Mouse (Mus musculus): ENCODE measurements at regions not wholly inside any gene's neighbourhood (a gene's known extent, or its start where the extent isn't known, plus 50 kb on each side); places are given as distances from the start of the nearest gene placed in this dataset.

DNA sequence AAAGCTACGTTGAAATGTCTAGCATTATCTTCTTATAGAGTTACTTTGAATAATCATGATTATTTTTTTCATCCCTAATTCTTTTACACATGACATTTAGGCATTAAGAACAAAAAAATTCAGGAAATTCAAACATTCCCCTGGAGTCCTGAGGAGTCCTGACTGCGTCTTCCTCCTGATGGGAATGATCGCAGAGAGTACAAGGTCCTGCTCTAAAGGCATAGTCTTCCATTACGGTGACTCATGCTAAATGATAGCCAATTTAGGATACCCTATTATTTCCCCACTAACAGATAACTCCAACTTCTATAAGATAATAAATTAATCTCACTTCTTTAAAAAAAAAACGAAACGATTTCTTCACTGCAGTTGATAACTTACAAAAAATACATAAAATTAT lies 292.2 kb downstream of the Spry2 start:
- H3K27ac ChIP-seq (ENCODE audit: insufficient read depth, low read length), result no peak overlapping the region
- H3K27me3 ChIP-seq (ENCODE audit: control insufficient read depth, insufficient read depth, low read length, poor library complexity, severe bottlenecking), result no peaks in the 10 kb centered on the region

DNA sequence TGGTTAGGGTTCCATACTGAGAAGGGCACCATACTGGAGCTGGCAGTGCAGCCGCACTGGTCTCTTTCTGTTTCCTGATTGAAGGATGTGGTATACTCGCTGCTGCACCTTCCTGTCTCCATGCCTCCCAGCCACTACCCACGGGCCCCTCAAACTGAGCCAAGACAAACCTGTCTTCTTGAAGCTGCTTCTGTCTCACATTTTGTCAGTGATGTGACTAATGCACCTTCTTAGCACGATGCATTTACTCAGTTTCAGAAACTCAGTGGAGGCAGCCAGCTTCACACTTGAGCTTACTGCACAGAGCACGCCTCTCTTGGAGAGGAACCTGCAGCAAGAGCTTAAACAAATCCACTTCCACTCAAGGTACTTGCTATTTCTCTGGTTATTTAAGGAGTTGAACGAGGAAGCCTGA lies 293.6 kb downstream of the Spry2 start:
- H3K27ac ChIP-seq (ENCODE audit: insufficient read depth, low read length), result no peak overlapping the region

More for the DNA sequence above, 292.2 kb downstream of the Spry2 start:
- TF ChIP-seq CTCF (IDR thresholded peaks at IDR 0.05; ENCODE audit: low read depth, low read length), result no peak
- no peak for TF ChIP-seq EP300 (IDR thresholded peaks at IDR 0.05; ENCODE audit: insufficient read depth, low read depth, low read length)
- H3K4me1 ChIP-seq (ENCODE audit: control insufficient read depth, insufficient read depth, low read length), result no peaks in the 10 kb centered on the region
- H3K9me3 ChIP-seq (replicated peaks; ENCODE audit: control insufficient read depth, insufficient read depth, low read length, poor library complexity, severe bottlenecking), result peaks cover 9% of the 10 kb centered on the region
- no peaks in the 10 kb centered on the region for H3K36me3 ChIP-seq (ENCODE audit: control insufficient read depth, insufficient read depth, low read length, poor library complexity, severe bottlenecking)
- H3K4me3 ChIP-seq (ENCODE audit: low read depth, low read length), result no peak overlapping the region
- H3K9ac ChIP-seq (ENCODE audit: low read depth, poor library complexity, severe bottlenecking), result no peak overlapping the region

DNA sequence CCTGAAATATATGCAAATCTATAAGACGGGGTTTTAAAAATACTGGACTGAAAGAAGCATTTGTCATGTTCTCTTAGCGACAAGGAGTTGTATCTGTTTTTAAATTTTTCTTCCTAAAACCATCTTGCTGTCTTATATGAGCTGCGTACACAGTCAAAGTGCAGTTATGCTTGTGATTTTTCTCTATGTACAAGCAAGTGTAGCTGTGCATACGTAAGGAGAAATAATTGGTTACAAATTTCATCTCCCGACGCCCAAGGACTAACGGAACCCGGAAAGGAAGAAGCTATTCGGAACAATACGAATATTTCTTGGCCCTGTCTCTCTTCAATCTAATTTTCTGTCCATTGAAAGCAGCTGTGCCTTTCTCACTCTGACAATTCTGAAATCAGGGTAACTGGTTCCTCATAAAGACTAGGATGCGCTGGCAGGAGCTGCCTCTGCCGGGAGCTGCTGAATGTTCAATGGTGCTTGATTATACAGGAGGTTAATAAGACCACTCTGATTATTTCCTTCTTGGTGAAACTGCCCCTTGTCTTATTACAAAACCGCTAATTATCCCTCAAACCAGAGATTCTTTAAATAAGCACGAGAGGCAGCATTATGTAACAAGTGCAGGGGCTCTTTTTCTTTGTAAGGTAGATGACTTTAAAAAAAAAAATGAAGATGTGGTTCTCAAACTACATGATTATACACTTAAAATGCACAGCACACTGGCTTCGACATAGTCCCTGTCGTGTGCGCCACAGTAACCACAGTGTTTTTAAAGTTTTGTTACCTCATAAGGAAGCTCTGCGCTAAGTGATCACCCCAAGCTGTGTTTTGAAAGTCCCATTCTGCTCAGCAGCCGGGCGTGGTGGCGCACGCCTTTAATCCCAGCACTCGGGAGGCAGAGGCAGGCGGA lies 296.8 kb downstream of the Spry2 start:
- Histone ChIP-seq H3K4me3 (ENCODE audit: low read depth, low read length) (no peak overlapping the region), H3K4me1 (ENCODE audit: control insufficient read depth, insufficient read depth, low read length) (no peaks in the 10 kb centered on the region)
- TF ChIP-seq POLR2A (IDR thresholded peaks at IDR 0.05; ENCODE audit: insufficient read depth, low read length) (no peak), CTCF (IDR thresholded peaks at IDR 0.05; ENCODE audit: low read depth, low read length) (no peak), EP300 (IDR thresholded peaks at IDR 0.05; ENCODE audit: insufficient read depth, low read depth, low read length) (no peak)

More for the DNA sequence above, 293.6 kb downstream of the Spry2 start:
- TF ChIP-seq POLR2A (IDR thresholded peaks at IDR 0.05; ENCODE audit: insufficient read depth, low read length), result no peak
- no peak for TF ChIP-seq EP300 (IDR thresholded peaks at IDR 0.05; ENCODE audit: insufficient read depth, low read depth, low read length)
- no peak for TF ChIP-seq CTCF (IDR thresholded peaks at IDR 0.05; ENCODE audit: low read depth, low read length)
- no peak overlapping the region for H3K4me3 ChIP-seq (ENCODE audit: low read depth, low read length)
- no peaks in the 10 kb centered on the region for H3K4me1 ChIP-seq (ENCODE audit: control insufficient read depth, insufficient read depth, low read length)
- H3K9ac ChIP-seq (ENCODE audit: low read depth, poor library complexity, severe bottlenecking), result no peak overlapping the region
- peaks cover 9% of the 10 kb centered on the region for H3K9me3 ChIP-seq (replicated peaks; ENCODE audit: control insufficient read depth, insufficient read depth, low read length, poor library complexity, severe bottlenecking)
- no peaks in the 10 kb centered on the region for H3K27me3 ChIP-seq (ENCODE audit: control insufficient read depth, insufficient read depth, low read length, poor library complexity, severe bottlenecking)
- H3K36me3 ChIP-seq (ENCODE audit: control insufficient read depth, insufficient read depth, low read length, poor library complexity, severe bottlenecking), result no peaks in the 10 kb centered on the region

DNA sequence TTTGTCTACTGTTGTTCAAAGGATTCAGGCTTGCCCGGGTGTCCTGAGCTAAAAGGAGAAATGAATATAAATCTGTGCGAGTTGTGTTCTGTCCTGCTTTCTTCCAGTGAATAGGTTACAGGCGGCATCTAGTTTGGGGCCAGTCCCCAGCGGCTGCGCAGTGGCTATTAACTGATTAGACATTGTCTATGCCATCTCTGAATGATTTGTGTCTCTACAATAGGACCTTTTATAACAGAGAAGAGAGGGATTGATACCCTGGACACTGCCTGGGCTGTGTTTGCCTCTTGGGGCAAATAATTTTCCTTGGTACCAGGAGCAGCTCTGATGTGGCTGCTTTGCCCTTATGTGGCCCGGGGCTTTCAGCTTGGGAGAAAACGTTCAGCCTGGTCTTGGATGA lies 306.9 kb downstream of the Spry2 start:
- no peaks in the 10 kb centered on the region for H3K4me1 ChIP-seq (ENCODE audit: control insufficient read depth, insufficient read depth, low read length)
- no peak for TF ChIP-seq CTCF (IDR thresholded peaks at IDR 0.05; ENCODE audit: low read depth, low read length)
- TF ChIP-seq EP300 (IDR thresholded peaks at IDR 0.05; ENCODE audit: insufficient read depth, low read depth, low read length), result no peak
- no peak for TF ChIP-seq POLR2A (IDR thresholded peaks at IDR 0.05; ENCODE audit: insufficient read depth, low read length)
- H3K36me3 ChIP-seq (ENCODE audit: control insufficient read depth, insufficient read depth, low read length, poor library complexity, severe bottlenecking), result no peaks in the 10 kb centered on the region
- H3K9ac ChIP-seq (ENCODE audit: low read depth, poor library complexity, severe bottlenecking), result peak overlapping the region; percentile 9; the same call in 1 of the 2 replicates
- no peak overlapping the region for H3K27ac ChIP-seq (ENCODE audit: insufficient read depth, low read length)
- no peak overlapping the region for H3K4me3 ChIP-seq (ENCODE audit: low read depth, low read length)
- H3K9me3 ChIP-seq (replicated peaks; ENCODE audit: control insufficient read depth, insufficient read depth, low read length, poor library complexity, severe bottlenecking), result no peaks in the 10 kb centered on the region
- H3K27me3 ChIP-seq (ENCODE audit: control insufficient read depth, insufficient read depth, low read length, poor library complexity, severe bottlenecking), result no peaks in the 10 kb centered on the region

More for the DNA sequence above, 296.8 kb downstream of the Spry2 start:
- no peaks in the 10 kb centered on the region for H3K27me3 ChIP-seq (ENCODE audit: control insufficient read depth, insufficient read depth, low read length, poor library complexity, severe bottlenecking)
- no peak overlapping the region for H3K27ac ChIP-seq (ENCODE audit: insufficient read depth, low read length)
- H3K9me3 ChIP-seq (replicated peaks; ENCODE audit: control insufficient read depth, insufficient read depth, low read length, poor library complexity, severe bottlenecking), result peaks cover 9% of the 10 kb centered on the region
- no peak overlapping the region for H3K9ac ChIP-seq (ENCODE audit: low read depth, poor library complexity, severe bottlenecking)
- H3K36me3 ChIP-seq (ENCODE audit: control insufficient read depth, insufficient read depth, low read length, poor library complexity, severe bottlenecking), result no peaks in the 10 kb centered on the region

DNA sequence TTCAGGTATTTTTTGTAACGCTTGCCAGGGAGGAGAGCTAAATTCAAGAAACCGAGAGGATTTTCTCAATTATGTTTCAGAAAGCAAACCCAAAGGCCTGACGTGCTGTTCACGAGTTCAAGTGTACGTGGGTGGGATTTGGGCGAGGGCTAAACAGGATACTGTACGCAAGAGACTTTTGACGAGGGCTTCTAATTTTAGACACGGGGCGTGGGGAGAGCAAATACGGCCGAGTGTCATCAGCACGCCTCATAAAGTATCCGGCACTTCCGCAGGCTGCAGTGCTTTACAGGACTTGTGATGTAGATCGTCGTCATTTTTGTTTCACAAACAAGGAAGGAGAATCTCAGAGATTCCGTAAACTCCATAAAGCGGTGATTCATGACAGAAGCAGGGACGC lies 307.4 kb downstream of the Spry2 start:
- H3K9me3 ChIP-seq (replicated peaks; ENCODE audit: control insufficient read depth, insufficient read depth, low read length, poor library complexity, severe bottlenecking), result no peaks in the 10 kb centered on the region
- no peaks in the 10 kb centered on the region for H3K4me1 ChIP-seq (ENCODE audit: control insufficient read depth, insufficient read depth, low read length)
- H3K4me3 ChIP-seq (ENCODE audit: low read depth, low read length), result no peak overlapping the region
- no peaks in the 10 kb centered on the region for H3K27me3 ChIP-seq (ENCODE audit: control insufficient read depth, insufficient read depth, low read length, poor library complexity, severe bottlenecking)
- TF ChIP-seq CTCF (IDR thresholded peaks at IDR 0.05; ENCODE audit: low read depth, low read length) (no peak), POLR2A (IDR thresholded peaks at IDR 0.05; ENCODE audit: insufficient read depth, low read length) (no peak), EP300 (IDR thresholded peaks at IDR 0.05; ENCODE audit: insufficient read depth, low read depth, low read length) (no peak)
- H3K9ac ChIP-seq (ENCODE audit: low read depth, poor library complexity, severe bottlenecking), result peak overlapping the region; percentile 9; the same call in 1 of the 2 replicates
- no peak overlapping the region for H3K27ac ChIP-seq (ENCODE audit: insufficient read depth, low read length)
- H3K36me3 ChIP-seq (ENCODE audit: control insufficient read depth, insufficient read depth, low read length, poor library complexity, severe bottlenecking), result no peaks in the 10 kb centered on the region
